14 mouse cellular contexts compared by ENCODE assay signal in genomic region chr9:67869691-67870450, GRCm38 (mm10). TPM values are rescaled to one million over a fixed set of nuclear protein-coding genes. Genes with fewer than 3 reads are reported as not detected.
A peak's percentile ranks its signal among the peaks of the same experiment; 100 is the strongest.
DNase-seq lines count a peak whose midpoint lies in the region; ATAC-seq and TF ChIP-seq lines count a peak whose summit lies in the region.
"Had no signal": no experiment of that assay in that cellular context is flagged by ENCODE, and none has a peak within 500 bp of the region (broad histone marks: within the 10 kb centered on the region; RNA-seq: fewer than 3 reads in every experiment).

No protein-coding gene starts in this region.

- DNase-seq in cerebellum, adult 18-20 months: peak; percentile 20 to 22
- peak; percentile 15 for DNase-seq in 3T3-L1 (ENCODE audit: low read depth, low spot score)
- DNase-seq in liver, adult 2 months (ENCODE audit: extremely low read depth, low read depth, low spot score): peak; percentile 53
- no peak for DNase-seq in limb, embryonic 10.5 days (ENCODE audit: low spot score)
- DNase-seq in urinary bladder, postnatal 36 days (ENCODE audit: low spot score in 2 of 2): no peak
- DNase-seq: kidney, postnatal 10 days; lung, postnatal 14 days had no signal

- H3K79me2 ChIP-seq in liver, adult 2 months (ENCODE audit: control insufficient read depth, insufficient read depth, low read length): no peaks in the 10 kb centered on the region

- no peak overlapping the region for H3K9ac ChIP-seq in liver, adult 2 months (ENCODE audit: low read depth, low read length)
- no peak overlapping the region for H3K9ac ChIP-seq in kidney, embryonic 16.5 days (replicated peaks; ENCODE audit: low read length)

- no peak for TF ChIP-seq POLR2A in liver, adult 2 months (IDR thresholded peaks at IDR 0.05; ENCODE audit: extremely low read depth, insufficient read depth, low read length)

- 56% methylated on average over 16 of the region's 16 CpGs for WGBS in liver, adult 2 months
- 88% methylated on average over 16 of the region's 16 CpGs for WGBS in limb, embryonic 10.5 days
- WGBS in kidney, embryonic 16.5 days: 79% methylated on average over 16 of the region's 16 CpGs

- H3K27ac ChIP-seq in liver, adult 2 months (replicated peaks; ENCODE audit: insufficient read depth, low read depth, low read length): no peak overlapping the region
- no peak overlapping the region for H3K27ac ChIP-seq in limb, embryonic 10.5 days
- H3K27ac ChIP-seq in kidney, embryonic 16.5 days (ENCODE audit: low read length): no peak overlapping the region

- TF ChIP-seq CTCF in liver, adult 2 months (IDR thresholded peaks at IDR 0.05; ENCODE audit: low read depth, low read length): no peak

- H3K4me2 ChIP-seq in kidney, embryonic 16.5 days (replicated peaks; ENCODE audit: low read depth, low read length): no peak overlapping the region

- H3K9me3 ChIP-seq in limb, embryonic 10.5 days (replicated peaks): no peaks in the 10 kb centered on the region
- H3K9me3 ChIP-seq in kidney, embryonic 16.5 days (ENCODE audit: low read length): no peaks in the 10 kb centered on the region

- no peaks in the 10 kb centered on the region for H3K27me3 ChIP-seq in liver, adult 2 months (ENCODE audit: control insufficient read depth, insufficient read depth, low read length)
- H3K27me3 ChIP-seq in limb, embryonic 10.5 days (ENCODE audit: low read depth, poor library complexity, severe bottlenecking): no peaks in the 10 kb centered on the region
- no peaks in the 10 kb centered on the region for H3K27me3 ChIP-seq in kidney, embryonic 16.5 days (ENCODE audit: insufficient read depth, low read length)

- ATAC-seq in cerebellum, adult (ENCODE audit: insufficient number of reproducible peaks, low FRiP score, low TSS enrichment): no peak
- peak; percentile 66 for ATAC-seq in erythroblast, adult 5-6 weeks (replicated peaks; ENCODE audit: low FRiP score, poor library complexity, severe bottlenecking)
- no peak for ATAC-seq in kidney, embryonic 16.5 days (ENCODE audit: low FRiP score, low TSS enrichment)
- ATAC-seq: activated CD4-positive, CD25-positive, alpha-beta regulatory T cell, adult 4 months had no signal

- H3K36me3 ChIP-seq in liver, adult 2 months (ENCODE audit: control insufficient read depth, insufficient read depth, low read length): peaks cover 11% of the 10 kb centered on the region
- H3K36me3 ChIP-seq in limb, embryonic 10.5 days: no peaks in the 10 kb centered on the region
- no peaks in the 10 kb centered on the region for H3K36me3 ChIP-seq in kidney, embryonic 16.5 days (ENCODE audit: insufficient read depth, low read length)

- peaks cover 14% of the 10 kb centered on the region for H3K4me1 ChIP-seq in liver, adult 2 months (ENCODE audit: control insufficient read depth, insufficient read depth, low read length)
- H3K4me1 ChIP-seq in limb, embryonic 10.5 days: peaks cover 11% of the 10 kb centered on the region
- H3K4me1 ChIP-seq in kidney, embryonic 16.5 days (ENCODE audit: insufficient read depth, low read length): peaks cover 10% of the 10 kb centered on the region

- H3K4me3 ChIP-seq in liver, adult 2 months (ENCODE audit: insufficient read depth, low read depth, low read length): no peak overlapping the region
- no peak overlapping the region for H3K4me3 ChIP-seq in limb, embryonic 10.5 days
- H3K4me3 ChIP-seq in kidney, embryonic 16.5 days (ENCODE audit: low read length): no peak overlapping the region

RNA-seq across cellular contexts. Expression of gene Vps13c, which starts 29.7 kb away (rescaled TPM):
- total RNA-seq in erythroblast, adult 5-6 weeks (2015; ENCODE audit: low replicate concordance): 6.7 and 12.3 TPM in 2 replicates
- 6.5 and 8.4 TPM in 2 replicates for total RNA-seq in erythroblast, adult 5-6 weeks (2017; ENCODE audit: low replicate concordance)
- 29.7 and 34.6 TPM in 2 replicates for total RNA-seq in liver, adult 2 months (2014; rRNA removed)
- polyA plus RNA-seq in liver, adult 2 months (2012; rRNA removed): 4.8 and 4.9 TPM in 2 replicates
- 2.3 and 2.7 TPM in 2 replicates for polyA plus RNA-seq in limb, embryonic 10.5 days (2016; fragmentation: Nextera tagmentation; extraction: Ambion mirVana)
- polyA plus RNA-seq in kidney, embryonic 16.5 days (2015; fragmentation: Nextera tagmentation; extraction: Ambion mirVana): 3.2 and 4.6 TPM in 2 replicates

RNA-seq across cellular contexts. Expression of gene C2cd4a, which starts 37.7 kb away (rescaled TPM):
- not detected in 2 replicates for total RNA-seq in erythroblast, adult 5-6 weeks (2015; ENCODE audit: low replicate concordance)
- total RNA-seq in erythroblast, adult 5-6 weeks (2017; ENCODE audit: low replicate concordance): not detected in 2 replicates
- not detected in 2 replicates for total RNA-seq in liver, adult 2 months (2014; rRNA removed)
- 0.07 TPM in 1 of 2 replicates, not detected in the other for polyA plus RNA-seq in liver, adult 2 months (2012; rRNA removed)
- 0.31 and 0.33 TPM in 2 replicates for polyA plus RNA-seq in limb, embryonic 10.5 days (2016; fragmentation: Nextera tagmentation; extraction: Ambion mirVana)
- 0.44 and 0.54 TPM in 2 replicates for polyA plus RNA-seq in kidney, embryonic 16.5 days (2015; fragmentation: Nextera tagmentation; extraction: Ambion mirVana)
- total RNA-seq: gastrocnemius, adult 18-20 months; hematopoietic stem cell, adult 5-6 weeks had no signal
- polyA plus RNA-seq: activated CD4-positive, CD25-positive, alpha-beta regulatory T cell, adult 4 months; neural tube, embryonic 11.5 days had no signal

Comparison
In these comparisons a context has a peak if more than half of its experiments do, and no peak if none do; other contexts are left out.
1. DNase-seq: peak in cerebellum, adult 18-20 months (2 of 2), 3T3-L1 (single experiment) and liver, adult 2 months (single experiment); none in limb, embryonic 10.5 days (single experiment) and urinary bladder, postnatal 36 days (0 of 2).